Mouse (Mus musculus): ENCODE measurements around the gene Cacna2d2.

DNA sequence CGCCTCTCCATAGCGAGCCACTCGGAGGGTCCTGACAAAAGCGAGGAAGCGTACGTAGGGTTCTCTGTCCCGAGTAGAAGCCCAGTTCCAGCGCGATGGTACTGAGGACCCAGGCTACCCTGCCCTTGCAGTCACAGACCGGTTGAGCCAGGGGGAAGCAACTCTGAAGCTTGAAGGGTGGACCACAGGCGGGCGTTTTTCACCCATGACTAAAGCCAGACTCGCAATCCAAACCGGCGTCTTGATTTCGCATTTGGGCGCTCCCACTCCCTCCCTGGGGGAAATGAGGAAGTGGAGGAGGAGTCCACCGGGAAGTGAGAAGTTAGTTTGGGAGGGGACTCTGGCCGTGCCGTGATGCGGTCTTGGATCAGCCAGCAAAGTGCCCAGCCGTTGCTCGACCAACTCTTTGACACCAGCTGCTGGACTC lies 155.6 kb downstream of the Cacna2d2 start:
- TF ChIP-seq CTCF (IDR thresholded peaks at IDR 0.05; ENCODE audit: low read depth) = no peak; the same call in 1 of the 2 replicates
- no peak for TF ChIP-seq EP300 (optimal IDR thresholded peaks at IDR 0.05)

Data from stomach, postnatal 0 days (tissue).